Mouse (Mus musculus): ENCODE results near the gene Clec2l.
A peak's percentile ranks its signal among the peaks of the same experiment; 100 is the strongest.
"Not testable (repeated sequence)": the region's sequence is repeated elsewhere in the genome, so short reads cannot be mapped to it uniquely, and the experiment has no call there.

The Clec2l gene

DNA sequence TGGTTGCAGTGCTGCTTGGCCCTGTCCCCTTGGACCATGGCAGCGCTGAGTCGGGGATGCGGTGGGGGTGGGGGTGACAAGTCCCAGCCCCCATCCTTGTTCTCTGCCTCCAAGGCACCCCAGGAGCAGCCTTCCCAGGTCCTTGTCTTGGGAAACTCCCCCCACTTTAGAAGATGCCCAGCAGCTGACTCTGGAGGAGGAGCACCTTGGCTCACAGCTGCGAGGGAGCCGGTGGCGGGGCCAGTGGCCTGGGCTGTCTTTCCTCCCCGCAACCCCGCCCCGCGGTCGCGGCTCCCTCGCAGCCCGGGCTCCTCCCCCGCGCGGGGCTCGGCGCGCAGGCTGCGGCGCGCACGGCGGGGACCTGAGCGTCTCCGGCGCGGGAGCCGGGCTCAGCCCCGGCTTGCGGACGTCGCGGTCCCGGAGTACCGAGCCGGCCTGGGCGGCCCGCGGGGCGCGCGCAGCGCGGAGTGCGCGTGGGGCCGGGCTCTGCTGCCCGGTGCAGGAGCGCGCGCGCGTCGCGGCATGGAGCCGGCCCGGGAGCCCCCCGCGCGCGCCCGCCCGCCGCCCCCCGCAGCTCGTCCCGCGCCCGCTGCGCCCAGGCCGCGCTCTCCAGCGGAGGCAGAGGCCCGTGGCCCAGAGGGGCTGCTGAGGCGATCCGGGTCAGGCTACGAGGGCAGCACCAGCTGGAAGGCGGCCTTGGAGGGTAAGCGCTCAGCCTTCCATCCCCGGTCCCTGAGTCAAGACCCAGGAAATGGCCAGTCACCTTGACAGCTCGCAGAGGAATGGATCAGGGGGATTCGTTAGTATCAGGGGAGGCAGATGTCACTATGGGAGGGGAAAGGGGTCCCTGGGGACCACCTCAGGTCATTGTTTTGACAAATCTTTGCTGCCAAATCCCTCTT, at the start of gene Clec2l:
Gene Clec2l, plus strand, starts transcription at position 356 of the 902 bp plus-strand sequence.
- DNase-seq = peak; percentile 23

- no peak for DNase-seq
Measured at GRCm38 (mm10) chr6:38622406-38622805, 40.5 kb upstream of the Clec2l start.

- DNase-seq = no peak
Measured at GRCm38 (mm10) chr6:38623457-38623856, 39.4 kb upstream of the Clec2l start.

- no peak for DNase-seq
Measured at GRCm38 (mm10) chr6:38624439-38624838, 38.4 kb upstream of the Clec2l start.

GRCm38 (mm10) chr6:38626086-38626485, 36.8 kb upstream of the Clec2l start:
- no peak for DNase-seq

DNA sequence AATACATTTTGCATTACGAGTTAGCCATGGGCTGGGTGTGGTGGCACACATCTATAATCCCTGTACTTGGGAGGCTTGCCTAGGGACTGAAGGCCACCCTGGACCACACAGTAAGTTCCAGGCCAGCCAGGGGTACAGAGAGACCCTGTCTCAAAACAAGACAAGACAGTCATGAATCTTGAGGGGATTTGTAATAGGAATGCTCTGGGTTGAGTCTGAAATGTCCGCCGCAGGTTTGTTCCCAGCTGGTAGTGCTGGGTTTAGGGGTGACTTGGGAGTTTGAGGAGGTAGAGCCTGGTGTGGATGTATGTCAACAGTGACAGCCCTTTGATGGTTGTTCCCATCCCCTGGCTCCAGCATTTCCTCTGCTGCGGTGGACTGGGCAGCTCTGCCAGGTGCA, 35.8 kb upstream of the Clec2l start:
- DNase-seq = no peak

DNA sequence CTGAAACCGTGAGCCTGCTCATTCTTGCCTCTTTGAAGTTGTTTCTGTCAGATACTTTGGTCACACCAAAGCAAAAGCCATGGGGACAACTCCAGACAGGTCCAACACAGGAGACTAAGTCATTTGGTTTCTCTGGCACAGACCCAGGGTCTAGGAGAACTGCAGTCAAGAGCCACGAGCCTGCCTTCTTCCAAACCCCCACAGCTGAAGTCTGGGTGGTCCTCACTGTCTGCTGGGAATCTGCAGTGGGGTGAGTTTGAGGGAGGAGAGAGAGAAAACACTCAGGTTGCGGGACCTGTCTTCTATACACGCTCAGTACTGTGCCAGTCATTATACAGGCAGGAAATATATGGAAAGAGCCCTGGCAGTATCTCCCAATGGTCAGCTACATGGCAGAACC, 35.4 kb upstream of the Clec2l start:
- no peak for DNase-seq

DNA sequence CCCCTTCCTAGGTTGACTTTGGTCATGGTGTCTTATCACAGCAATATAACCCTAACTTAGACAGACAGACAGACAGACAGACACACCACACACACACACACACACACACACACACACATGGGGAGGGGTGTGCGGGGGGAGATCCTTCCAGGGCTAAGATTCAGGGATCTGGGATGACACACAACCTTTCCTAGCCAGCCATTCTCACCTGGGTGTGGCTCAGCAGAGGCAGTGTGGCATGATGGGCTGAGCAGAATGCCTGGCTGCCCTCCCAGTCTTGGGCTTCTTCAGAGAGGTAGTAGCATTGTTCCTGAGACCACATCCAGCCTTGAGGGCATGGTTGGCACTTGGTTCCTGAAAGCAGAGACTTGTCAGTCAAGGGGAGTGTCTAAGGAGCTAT, 33.3 kb upstream of the Clec2l start:
- no peak for DNase-seq

GRCm38 (mm10) chr6:38632826-38633225, 30.0 kb upstream of the Clec2l start:
- no peak for DNase-seq

GRCm38 (mm10) chr6:38634461-38634860, 28.4 kb upstream of the Clec2l start:
- DNase-seq = no peak

DNA sequence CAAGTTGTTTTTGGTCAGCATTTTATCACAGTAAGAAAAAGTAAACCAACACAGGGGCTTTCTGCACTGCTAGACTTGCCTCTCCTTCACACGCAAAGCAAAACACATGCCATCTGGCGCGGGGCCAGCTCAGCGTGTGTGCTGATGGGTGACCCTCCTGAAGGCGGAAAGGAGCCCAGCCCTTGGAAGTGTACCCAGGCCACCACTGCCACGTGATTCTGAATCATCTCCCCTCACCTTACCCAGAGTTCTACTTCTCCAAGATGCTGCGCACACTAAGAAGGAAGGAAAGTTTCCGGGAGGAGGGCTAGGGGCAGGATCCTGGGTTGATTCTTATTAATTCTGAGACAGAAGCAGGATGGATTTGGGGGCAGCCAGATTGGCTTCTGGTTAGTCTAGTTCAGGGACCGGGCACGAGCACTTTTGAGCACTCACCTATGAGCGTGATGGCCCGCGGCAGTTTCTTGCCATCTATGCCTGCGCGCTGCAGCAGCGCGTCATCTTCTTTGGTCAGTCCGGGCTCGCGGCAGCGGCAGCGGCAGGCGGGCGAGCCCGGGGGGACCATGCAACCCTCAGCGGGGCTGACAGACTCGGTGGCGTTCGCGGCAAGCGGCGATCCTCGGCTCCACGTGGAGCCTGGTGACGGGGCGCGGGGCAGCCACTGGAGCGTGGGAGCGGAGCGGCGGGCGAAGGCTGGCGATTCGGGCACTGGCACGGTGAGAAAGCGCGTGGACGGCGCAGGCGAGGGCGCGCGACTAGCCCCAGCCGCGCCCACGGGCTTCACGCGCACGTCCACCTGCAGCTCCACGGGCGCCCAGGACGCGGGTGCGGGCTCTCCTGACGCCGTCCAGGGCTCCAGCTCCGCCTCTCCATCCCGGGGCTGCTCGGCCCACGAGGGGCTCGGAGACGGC, 26.7 kb upstream of the Clec2l start:
- DNase-seq = peak; percentile 51

DNA sequence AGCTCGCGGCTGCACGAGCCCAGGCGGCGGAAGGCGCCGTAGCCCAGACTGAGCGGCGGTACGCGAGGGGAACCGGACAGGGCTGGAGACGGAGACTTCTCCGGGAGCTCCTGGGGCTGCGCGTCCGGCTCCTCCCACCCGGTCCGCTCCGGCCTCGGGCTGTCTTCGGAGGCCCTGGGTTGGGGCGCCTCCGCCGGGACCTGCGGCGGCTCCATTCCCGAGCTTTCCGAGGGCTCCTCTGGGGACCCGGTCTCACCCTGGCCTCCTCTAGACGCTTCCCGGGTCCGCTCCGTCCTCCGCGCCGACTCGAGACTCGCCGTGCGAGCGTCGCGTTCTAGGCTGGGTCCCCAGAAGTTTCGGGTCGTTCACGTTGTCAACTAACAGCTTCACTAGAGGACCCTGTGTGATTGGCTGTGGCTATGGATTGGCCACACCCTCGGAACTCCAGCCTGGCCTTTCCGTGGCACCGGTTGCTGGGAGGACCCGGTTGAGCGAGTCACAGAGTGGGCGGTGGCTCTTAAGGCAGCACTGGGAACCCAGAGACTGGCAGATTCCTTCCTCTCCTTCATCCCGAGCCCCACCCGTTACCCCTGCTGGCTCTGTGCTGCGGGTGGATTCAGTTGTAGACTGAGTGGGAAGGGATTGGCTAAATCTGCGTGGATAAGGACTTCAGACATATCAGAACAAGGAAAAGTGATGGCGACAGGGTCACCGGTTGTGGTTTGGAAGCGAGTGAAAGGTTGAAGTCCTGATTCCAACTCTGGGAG, 25.8 kb upstream of the Clec2l start, which contains the start of gene Klrg2:
Gene Klrg2, minus strand, starts transcription at position 391 of the 767 bp plus-strand sequence.
- DNase-seq = peak; percentile 71

- no peak for DNase-seq
Measured at GRCm38 (mm10) chr6:38640401-38640800, 22.5 kb upstream of the Clec2l start.

DNA sequence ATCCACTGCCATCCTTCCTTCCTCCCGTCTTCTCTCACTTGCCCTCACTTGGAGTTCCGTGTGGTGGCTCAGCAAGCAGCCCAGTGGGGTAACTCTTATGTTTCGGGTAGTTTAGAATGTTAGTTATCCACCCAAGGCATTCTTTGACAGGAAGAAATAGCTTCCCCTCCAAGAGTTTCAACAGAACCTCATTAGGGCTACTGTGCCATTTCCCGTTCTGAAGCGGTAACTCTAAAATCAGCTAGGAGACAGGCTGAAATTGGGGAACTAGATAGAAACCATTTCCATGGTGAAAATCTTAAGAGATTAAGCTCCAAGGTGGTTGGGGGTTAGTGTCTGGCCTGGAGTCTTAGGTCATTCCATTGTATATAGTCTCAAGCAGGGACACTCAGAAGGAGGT, 21.6 kb upstream of the Clec2l start:
- DNase-seq = no peak

DNA sequence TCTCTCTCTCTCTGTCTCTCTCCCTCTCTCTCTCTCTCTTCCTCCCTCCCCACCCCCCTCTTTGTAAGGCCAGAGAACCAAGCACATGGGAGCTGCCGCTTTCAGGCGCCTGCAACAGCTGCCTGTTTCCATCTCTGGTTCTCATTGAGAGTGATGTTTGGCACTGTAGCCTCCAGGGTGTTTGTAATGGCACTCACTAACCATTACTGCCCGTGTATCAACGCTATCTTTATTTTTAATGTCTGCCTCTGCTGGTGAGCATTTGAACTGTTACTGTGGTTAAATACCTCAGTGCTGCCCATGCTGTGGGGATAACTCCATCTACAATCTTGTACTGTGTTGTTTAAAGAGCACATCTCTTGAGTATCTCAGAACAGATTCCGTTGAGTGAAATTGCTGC, 21.2 kb upstream of the Clec2l start:
- DNase-seq = no peak

DNA sequence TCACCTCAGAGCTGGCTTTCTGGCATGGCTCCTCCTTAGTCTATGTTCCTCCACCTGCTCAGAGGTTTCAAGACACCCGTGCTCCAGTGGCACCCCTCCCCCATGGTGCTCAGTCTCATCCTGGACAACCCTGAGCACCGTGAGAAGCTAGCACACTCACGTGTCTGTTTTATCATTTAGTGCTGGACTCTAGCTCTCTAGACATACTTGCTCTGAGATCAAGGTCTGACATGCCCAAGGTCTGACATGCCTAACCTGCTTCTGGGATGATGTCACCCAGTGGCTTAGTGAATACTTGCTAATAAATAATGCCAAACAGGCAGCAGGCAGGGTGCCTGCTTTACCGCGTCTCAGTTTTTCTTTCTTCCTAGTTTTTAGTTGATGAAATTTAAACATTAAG, 20.3 kb upstream of the Clec2l start:
- no peak for DNase-seq

- no peak for DNase-seq
Measured at GRCm38 (mm10) chr6:38643039-38643438, 19.8 kb upstream of the Clec2l start.

DNA sequence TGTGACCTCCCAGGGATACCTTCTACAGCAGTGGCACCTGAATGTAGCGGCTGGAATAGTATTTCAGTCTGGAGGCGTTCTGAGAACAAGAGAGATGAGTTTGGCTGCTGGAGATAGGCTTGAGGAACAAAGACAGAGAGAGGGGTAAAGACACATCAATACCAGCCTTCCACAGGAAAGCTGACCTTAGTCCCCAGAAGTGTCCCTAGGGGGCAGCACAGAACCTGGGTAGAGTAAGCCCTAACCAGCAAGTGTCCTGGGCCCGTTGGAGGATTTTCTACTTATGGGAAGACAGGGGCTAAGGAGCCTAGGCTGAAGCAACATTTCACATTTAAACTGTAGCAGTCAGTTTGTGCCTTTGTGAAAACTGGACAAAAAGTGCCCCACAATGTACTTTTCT, 13.3 kb upstream of the Clec2l start:
- DNase-seq = peak; percentile 30

DNA sequence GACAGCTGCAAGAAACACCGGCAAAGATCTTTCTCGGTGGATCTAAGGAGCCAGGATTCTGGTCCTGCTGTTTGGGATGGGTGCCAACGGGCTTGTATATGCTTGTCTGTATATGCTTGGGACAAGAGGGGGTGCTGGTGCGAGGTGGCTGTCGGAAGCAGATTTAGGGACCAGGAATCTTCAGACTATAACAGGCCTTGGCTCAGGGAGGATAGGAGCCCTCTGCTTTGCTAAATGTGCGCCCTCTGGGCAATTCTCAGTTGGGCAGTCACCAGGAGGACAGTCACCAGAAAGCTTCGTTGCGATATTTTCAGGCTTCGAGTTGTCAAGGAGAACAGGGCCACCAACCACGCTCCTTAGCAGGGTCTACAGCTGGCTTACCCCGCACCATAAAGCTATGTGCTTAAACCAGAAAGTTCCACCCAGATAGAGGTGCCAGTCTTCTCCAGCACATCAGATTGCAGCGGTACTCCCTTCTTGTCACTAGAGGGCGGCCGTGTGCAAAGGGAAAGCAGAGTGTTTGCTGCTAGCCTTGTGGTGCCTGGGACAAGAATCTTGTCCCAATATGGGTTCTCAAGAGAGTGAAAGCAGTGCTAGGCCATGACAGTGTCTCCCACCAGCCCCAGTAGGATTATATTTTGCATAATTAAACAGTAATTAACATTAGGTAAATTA, 12.5 kb upstream of the Clec2l start:
- DNase-seq = peak; percentile 78

DNA sequence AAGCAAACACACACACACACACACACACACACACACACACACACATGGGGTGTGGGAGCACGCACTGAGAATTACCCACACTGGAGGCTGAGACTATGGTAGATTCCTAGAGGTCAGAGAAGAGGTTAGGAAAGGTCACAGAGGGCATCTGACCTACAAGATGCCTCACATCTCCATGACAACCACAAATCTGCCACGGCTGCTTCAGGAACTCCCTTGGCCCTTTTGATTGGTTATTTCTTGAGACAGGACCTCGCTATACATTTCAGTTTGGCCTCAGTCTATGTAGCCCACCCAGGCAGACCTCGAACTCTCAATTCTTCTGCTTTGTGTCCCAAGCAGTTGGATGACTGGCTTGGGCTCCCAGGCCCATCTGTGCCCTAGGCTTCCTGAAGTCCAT, 1.2 kb upstream of the Clec2l start:
- no peak for DNase-seq

- no peak for DNase-seq
Measured at GRCm38 (mm10) chr6:38669580-38669979, 6.7 kb downstream of the Clec2l start.

DNA sequence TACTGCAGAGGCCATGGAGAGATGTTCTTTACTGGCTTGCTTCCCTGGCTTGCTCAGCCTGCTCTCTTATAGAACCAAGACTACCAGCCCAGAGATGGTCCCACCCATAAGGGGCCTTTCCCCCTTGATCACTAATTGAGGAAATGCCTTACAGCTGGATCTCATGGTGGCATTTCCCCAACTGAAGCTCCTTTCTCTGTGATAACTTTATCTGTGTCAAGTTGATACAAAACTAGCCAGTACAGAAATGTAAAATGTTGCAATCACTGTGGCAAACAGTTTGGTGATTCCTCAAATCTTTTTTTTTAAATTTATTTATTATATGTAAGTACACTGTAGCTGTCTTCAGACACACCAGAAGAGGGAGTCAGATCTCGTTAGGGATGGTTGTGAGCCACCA, 7.6 kb downstream of the Clec2l start:
- DNase-seq = not testable (repeated sequence)

Data from lung, postnatal 14 days (tissue).